Mouse (Mus musculus) olfactory bulb, adult 2 months (tissue): ENCODE data around the gene Mag. TPM values are rescaled to one million over a fixed set of nuclear protein-coding genes. Genes with fewer than 3 reads are reported as not detected.

Experiments used
- H3K27ac ChIP-seq: fragments of 200-500 bp; 2 replicates; pipeline ENCODE4 v1.5.1; 2012; ENCODE audit warnings: low read depth, low read length; ENCODE audit not compliant: insufficient read depth
- H3K4me1 ChIP-seq: fragments of 200-500 bp; 2 replicates; pipeline ENCODE4 v1.6.1; 2012; ENCODE audit warnings: low read length; ENCODE audit not compliant: control insufficient read depth, insufficient read depth
- H3K4me3 ChIP-seq: fragments of 200-500 bp; 2 replicates; pipeline ENCODE4 v1.5.1; 2012; ENCODE audit warnings: mild to moderate bottlenecking, low read depth, low read length, moderate library complexity; ENCODE audit not compliant: insufficient read depth
- CTCF ChIP-seq: fragments of 200-500 bp; IDR thresholded peaks from 2 replicates; pipeline ENCODE4 v1.5.1; 2012; ENCODE audit warnings: low read depth, mild to moderate bottlenecking, low read length, moderate library complexity; ENCODE audit not compliant: insufficient read depth
- POLR2A ChIP-seq: fragments of 200-500 bp; IDR thresholded peaks from 2 replicates; pipeline ENCODE4 v1.6.1; 2012; ENCODE audit warnings: mild to moderate bottlenecking, low read depth, low read length, moderate library complexity; ENCODE audit not compliant: insufficient read depth
- WGBS: fragments of 180-500 bp; shearing (Covaris S2); methylation state at CpG from one replicate; pipeline ENCODE4 v1.1.7; 2018; 5-methylcytosine and 5-hydroxymethylcytosine counted together
- polyA plus RNA-seq: library from polyadenylated mRNA; stranded (reverse); fragments of >200 nt; gene quantifications from 2 replicates; pipeline ENCODE4 v1.2.4, GENCODE M21; 2012; ENCODE audit warnings: low replicate concordance; ENCODE audit not compliant: missing spikeins, insufficient read depth, insufficient read length

Mag gene
- polyA plus RNA-seq, 1 experiment: not detected

DNA sequence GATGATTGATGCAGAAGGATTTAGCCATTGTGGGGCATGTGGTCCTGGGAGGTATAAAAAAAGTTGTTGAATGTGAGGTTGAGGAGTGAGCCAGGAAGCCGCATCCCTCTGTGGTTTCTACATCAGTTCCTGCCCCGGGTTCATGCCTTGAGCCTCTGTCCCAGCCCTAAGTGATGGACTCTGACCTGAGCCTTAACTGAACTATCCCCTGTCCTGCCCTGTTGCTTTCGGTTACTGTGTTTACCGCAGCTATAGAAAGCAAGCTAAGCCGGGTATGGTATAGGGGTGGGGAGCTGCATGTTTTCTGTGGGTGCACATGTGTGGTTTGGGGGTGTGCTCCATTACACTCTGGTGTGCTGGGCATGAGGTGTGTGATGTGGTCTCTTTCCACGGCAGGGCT is 4.9 kb downstream of the Mag start:
- TF ChIP-seq CTCF (no peak), POLR2A (no peak)
- peaks cover 7% of the 10 kb centered on the region for H3K4me1 ChIP-seq
- H3K4me3 ChIP-seq: no peak overlapping the region
- H3K27ac ChIP-seq: no peak overlapping the region
- WGBS: 79% methylated on average over 6 of the region's 6 CpGs

DNA sequence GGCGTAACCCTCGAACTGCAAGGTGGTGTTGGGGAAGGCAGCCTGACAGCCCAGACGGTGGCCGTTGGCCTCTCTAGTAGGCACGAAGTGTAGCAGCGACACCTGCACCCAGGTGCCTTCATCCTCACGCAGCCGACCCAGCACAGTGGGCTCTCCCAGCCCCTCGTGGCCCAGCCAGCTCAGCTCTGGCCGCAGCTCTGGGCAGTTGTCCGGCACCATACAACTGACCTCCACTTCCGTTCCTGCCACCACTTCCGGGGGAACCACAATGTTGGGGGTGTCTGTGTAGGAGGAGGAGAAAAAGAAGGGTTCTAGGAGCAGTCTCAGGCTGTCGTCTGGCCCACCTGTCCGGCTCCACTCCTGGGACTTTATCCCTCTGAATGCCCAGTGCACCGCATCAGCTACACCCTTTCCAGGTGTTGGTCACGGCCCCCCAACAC is 5.7 kb downstream of the Mag start:
- Histone ChIP-seq H3K4me1 (peaks cover 7% of the 10 kb centered on the region), H3K27ac (no peak overlapping the region), H3K4me3 (no peak overlapping the region)
- TF ChIP-seq POLR2A: no peak
- no peak for TF ChIP-seq CTCF
- WGBS: 27% methylated on average over 17 of the region's 17 CpGs

DNA sequence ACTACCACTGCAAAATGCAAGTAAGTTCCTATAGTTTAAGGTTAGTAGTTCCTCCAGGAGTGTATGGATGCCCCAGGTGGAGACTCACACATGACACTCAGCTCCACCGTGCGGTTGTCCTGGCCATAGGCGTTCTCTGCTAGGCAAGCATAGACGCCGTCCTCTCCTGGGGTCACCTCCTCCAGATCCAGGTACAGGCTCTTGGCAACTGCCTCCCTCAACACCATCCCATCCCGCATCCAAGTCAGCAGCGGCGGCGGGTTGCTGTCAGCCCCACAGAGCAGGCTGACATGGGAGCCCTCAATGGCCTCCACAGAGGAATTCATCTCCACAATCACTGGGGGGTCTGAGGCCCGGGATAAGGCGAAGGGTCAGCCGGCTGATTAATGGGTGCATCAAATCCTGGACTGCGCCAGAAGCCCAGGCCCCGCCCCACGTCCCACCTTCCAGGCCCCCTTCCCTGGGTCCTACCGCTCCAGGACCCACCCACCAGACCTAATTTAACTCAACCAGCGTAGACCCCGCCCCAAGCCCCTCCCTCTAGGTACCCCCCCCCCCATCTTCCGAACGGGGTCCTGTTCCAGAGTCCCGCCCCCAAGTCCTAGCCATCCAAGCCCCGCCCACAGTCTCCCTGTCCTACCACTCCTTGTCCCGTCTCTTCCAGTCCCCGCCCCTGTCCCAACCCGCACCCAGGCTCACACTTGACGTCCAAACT is 6.2 kb downstream of the Mag start:
- Histone ChIP-seq H3K27ac (no peak overlapping the region), H3K4me3 (no peak overlapping the region), H3K4me1 (peaks cover 7% of the 10 kb centered on the region)
- WGBS: 2% methylated on average over 25 of the region's 26 CpGs
- TF ChIP-seq CTCF (no peak), POLR2A (no peak)

DNA sequence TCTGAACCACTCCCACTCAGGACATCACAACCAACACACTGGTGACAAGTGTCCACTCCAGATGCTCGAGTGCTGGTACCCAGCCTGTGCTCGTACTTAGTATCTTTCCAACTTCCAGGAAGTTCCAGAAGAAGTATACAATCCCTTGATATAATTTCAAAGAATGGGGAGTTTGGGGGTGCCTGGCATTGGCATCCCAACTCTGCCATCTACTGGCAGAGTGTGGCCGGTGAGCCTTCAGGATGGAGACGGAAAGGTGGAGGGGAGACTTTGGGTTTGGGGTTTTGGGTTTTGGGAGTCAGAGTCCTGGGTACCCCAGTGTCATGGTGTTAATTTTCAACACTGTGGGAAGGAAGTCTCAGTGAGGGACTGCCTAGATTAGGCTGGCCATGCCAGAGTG is 10.6 kb downstream of the Mag start:
- Histone ChIP-seq H3K4me1 (peaks cover 6% of the 10 kb centered on the region), H3K27ac (no peak overlapping the region), H3K4me3 (no peak overlapping the region)
- 39% methylated on average over 4 of the region's 4 CpGs for WGBS
- TF ChIP-seq CTCF (peak; percentile 46; the same call in 1 of the 2 replicates), POLR2A (no peak)

DNA sequence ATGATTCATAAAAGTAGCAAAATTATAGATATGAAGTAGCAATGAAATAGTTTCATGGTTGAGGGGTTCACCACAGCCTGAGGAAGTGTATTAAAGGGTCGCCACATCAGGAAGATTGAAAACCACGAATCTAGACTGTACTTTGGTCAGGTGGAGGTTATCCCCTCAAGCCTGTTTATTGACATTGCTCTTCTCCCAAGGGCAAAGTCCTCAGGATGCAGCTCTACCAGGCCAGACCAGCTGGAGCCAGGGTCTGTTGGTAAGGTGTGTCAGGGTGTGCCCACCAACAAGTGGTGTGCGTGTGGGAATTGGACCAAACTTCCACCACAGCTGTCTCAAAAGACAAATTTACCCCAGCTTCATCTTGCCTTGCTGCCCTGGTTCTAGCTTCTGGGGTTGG is 19.5 kb downstream of the Mag start:
- Histone ChIP-seq H3K27ac (no peak overlapping the region), H3K4me1 (no peaks in the 10 kb centered on the region), H3K4me3 (no peak overlapping the region)
- TF ChIP-seq POLR2A (no peak), CTCF (no peak)
- 92% methylated on average over 3 of the region's 3 CpGs for WGBS

DNA sequence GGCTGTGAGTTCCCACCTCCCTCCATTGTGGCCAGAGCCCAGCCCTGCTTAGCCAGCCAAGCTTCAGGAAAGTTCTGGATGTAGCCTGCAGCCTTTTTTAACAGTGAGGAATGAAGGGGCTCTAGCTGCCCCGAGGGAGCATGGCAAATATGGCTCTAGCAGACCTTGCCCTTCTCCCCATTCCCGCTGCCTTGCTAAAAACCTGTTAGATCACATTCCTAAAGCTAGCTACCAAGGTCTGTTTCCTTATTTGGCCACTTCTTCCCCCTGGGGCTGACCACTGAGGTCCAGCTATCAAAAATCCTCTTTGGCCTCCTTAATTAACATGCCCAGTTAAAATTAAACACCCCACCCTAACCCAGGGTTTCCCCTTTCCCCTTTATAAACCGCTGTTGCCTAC is 22.2 kb downstream of the Mag start:
- Histone ChIP-seq H3K4me1 (no peaks in the 10 kb centered on the region), H3K4me3 (no peak overlapping the region), H3K27ac (no peak overlapping the region)
- TF ChIP-seq CTCF (no peak), POLR2A (no peak)
- WGBS: 74% methylated on average over 3 of the region's 3 CpGs

DNA sequence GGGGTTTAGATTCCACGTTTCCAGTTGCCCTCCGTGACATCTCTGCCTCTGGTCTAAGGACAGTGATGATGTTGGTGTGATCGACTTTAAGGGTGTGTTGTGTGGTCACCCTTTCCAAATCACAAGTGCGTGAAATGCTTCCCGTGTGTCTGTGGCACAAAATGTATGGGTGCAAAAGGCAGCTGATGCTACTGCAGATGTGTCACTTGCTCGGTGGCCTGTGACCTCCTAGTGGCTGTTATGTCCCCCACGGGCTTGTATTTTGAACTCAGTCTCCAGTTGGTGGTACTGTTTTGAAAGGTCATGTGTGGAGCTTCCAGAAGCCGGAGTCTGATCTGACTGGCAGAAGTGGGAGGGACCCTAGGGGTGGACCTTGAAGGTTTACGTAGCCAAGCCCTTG is 22.9 kb downstream of the Mag start:
- TF ChIP-seq CTCF: no peak
- no peak for TF ChIP-seq POLR2A
- Histone ChIP-seq H3K27ac (no peak overlapping the region), H3K4me3 (no peak overlapping the region), H3K4me1 (no peaks in the 10 kb centered on the region)
- WGBS: 89% methylated on average over 9 of the region's 9 CpGs

DNA sequence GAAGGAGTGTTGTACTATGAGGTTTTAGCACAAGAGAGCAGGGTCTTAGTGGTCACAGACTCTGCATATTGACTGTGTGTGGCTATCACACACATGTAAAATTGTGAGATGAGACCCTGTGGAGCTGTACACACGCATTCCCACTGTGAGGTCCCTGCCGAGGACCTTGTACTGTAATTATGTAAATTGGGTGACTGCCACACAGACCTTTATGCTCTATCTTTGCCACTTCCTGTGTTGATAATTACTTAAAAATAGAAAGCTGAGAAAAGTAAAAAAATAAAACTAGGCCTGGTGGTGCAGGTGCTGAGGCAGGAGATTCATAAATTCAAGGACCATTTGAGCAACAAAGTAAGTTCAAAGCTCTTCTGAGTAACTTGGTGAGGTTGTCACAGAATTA is 24.0 kb downstream of the Mag start:
- H3K27ac ChIP-seq: no peak overlapping the region
- H3K4me1 ChIP-seq: no peaks in the 10 kb centered on the region
- TF ChIP-seq POLR2A (no peak), CTCF (no peak)
- 41% methylated on average over 2 of the region's 2 CpGs for WGBS
- no peak overlapping the region for H3K4me3 ChIP-seq

DNA sequence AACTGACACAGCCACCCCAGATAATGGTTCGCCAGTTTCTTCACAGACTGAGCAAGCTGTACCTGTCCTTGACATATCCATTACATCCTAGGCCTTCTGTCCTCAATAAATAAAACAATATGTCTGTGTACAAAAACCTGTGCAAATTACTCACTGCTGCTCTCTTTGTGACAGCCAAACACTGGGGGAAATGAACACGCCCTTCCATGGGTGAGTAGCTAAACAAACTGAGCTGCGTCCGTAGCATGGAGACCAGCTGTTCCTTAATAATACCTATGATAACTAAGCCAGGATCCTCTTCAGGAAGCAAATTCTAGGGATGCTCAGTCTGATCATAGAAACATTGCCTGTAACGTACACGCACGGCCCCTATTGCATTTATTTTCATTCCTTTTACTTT is 25.9 kb downstream of the Mag start:
- Histone ChIP-seq H3K27ac (no peak overlapping the region), H3K4me3 (no peak overlapping the region), H3K4me1 (no peaks in the 10 kb centered on the region)
- 69% methylated on average over 7 of the region's 7 CpGs for WGBS
- no peak for TF ChIP-seq POLR2A
- TF ChIP-seq CTCF: no peak

DNA sequence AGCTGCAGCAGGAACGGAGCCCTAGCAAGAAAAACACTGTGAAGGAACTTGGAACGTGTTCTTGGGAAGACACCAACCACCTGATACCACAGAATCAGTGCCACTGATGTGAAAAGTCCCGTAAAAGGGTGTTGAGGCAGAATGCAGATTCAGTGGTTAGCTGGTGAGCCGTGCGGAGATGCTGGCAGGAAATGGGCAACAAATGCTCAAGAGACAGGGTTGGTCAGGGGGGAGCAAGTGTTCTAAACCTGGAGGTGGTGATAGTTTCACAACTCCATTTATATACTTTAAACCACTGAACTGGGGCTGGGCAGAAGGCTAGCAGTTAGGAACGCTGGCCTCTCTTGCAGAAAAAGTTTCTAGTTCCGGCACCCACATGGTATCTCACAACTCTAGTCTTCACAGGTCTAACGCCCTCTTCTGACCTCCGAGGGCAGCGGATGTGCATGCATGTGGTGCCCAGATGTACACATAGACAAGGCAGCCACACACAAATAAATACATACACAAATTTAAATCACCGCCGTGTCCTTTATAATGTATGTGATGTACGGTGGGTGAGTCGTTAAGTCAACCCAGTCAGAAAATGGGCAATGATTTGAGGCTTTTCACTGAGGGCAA is 27.0 kb downstream of the Mag start:
- no peaks in the 10 kb centered on the region for H3K4me1 ChIP-seq
- no peak overlapping the region for H3K4me3 ChIP-seq
- H3K27ac ChIP-seq: no peak overlapping the region
- 83% methylated on average over 14 of the region's 14 CpGs for whole genome bisulfite sequencing
- TF ChIP-seq POLR2A (no peak), CTCF (no peak)
